Mouse (Mus musculus): Measurements from ENCODE around the gene Serpina10.

DNA sequence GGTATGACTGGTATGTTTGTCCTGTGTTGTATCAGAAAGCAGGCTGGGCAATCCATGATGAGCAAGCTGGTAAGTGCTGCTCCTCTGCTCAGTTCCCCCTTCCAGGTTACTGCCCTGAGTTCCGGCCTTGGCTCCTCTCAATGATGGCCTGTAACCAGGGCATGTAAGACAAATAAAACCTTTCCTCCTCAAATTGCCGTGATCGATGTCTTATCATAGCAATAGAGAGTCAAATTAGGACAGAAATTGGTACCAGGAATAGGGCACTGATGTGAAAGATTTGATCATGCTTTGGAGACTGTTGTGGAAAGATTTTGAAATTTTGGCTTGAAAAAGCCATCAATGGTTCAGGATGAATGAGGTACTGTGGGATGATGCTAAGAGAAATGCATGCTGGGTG, 34.0 kb upstream of the Serpina10 start:
- TF ChIP-seq FOSL1 (IDR thresholded peaks at IDR 0.05; ENCODE audit: insufficient read depth, low read length, poor library complexity, severe bottlenecking) (no peak), MAX (IDR thresholded peaks at IDR 0.05) (no peak), USF1 (IDR thresholded peaks at IDR 0.05; ENCODE audit: low read depth) (no peak), CTCF (IDR thresholded peaks at IDR 0.05; ENCODE audit: control insufficient read depth, insufficient read depth, insufficient read length) (no peak), CEBPB (IDR thresholded peaks at IDR 0.05; ENCODE audit: low read depth) (no peak), MYOD1 (IDR thresholded peaks at IDR 0.05; ENCODE audit: control insufficient read depth, insufficient read length, low read depth) (no peak), MYOG (IDR thresholded peaks at IDR 0.05; ENCODE audit: control insufficient read depth, extremely low read depth, insufficient read length) (no peak)

Data from C2C12 (cell line).